22 mouse cellular contexts compared by ENCODE assay signal in genomic region chr3:28345961-28346360, GRCm38 (mm10).
A peak's percentile ranks its signal among the peaks of the same experiment; 100 is the strongest.
DNase-seq lines count a peak whose midpoint lies in the region; ATAC-seq and TF ChIP-seq lines count a peak whose summit lies in the region.
"Had no signal": no experiment of that assay in that cellular context is flagged by ENCODE, and none has a peak within 500 bp of the region (broad histone marks: within the 10 kb centered on the region; RNA-seq: fewer than 3 reads in every experiment).

No protein-coding gene starts in this region.

- H3K4me1 ChIP-seq in forebrain, embryonic 15.5 days: peaks cover 52% of the 10 kb centered on the region
- no peaks in the 10 kb centered on the region for H3K4me1 ChIP-seq in forebrain, embryonic 11.5 days (replicated peaks; ENCODE audit: control insufficient read depth, insufficient read depth, low read length)
- no peaks in the 10 kb centered on the region for H3K4me1 ChIP-seq in midbrain, postnatal 0 days (ENCODE audit: insufficient read depth, low read length)
- peaks cover 2% of the 10 kb centered on the region; the same call in 1 of the 2 replicates for H3K4me1 ChIP-seq in midbrain, embryonic 13.5 days (replicated peaks)
- H3K4me1 ChIP-seq in forebrain, postnatal 0 days (ENCODE audit: insufficient read depth): peaks cover 9% of the 10 kb centered on the region; the same call in 1 of the 2 replicates
- H3K4me1 ChIP-seq: embryonic facial prominence, embryonic 13.5 days; liver, embryonic 15.5 days had no signal

- peak overlapping the region; percentile 81 for H3K27ac ChIP-seq in forebrain, embryonic 15.5 days (replicated peaks)
- H3K27ac ChIP-seq in forebrain, embryonic 11.5 days (ENCODE audit: low read depth, low read length): no peak overlapping the region
- H3K27ac ChIP-seq in midbrain, postnatal 0 days (ENCODE audit: low read depth, low read length): no peak overlapping the region
- H3K27ac ChIP-seq in midbrain, embryonic 13.5 days: no peak overlapping the region; the same call in 1 of the 2 replicates
- H3K27ac ChIP-seq in forebrain, postnatal 0 days (ENCODE audit: low read depth, low read length): no peak overlapping the region
- H3K27ac ChIP-seq: embryonic facial prominence, embryonic 13.5 days; heart, adult 2 months; limb, embryonic 10.5 days; liver, embryonic 15.5 days; lung, embryonic 15.5 days; neural tube, embryonic 13.5 days had no signal

- ATAC-seq in forebrain, embryonic 15.5 days (replicated peaks): peak; percentile 38
- ATAC-seq in forebrain, embryonic 11.5 days (replicated peaks; ENCODE audit: low FRiP score): no peak
- ATAC-seq in midbrain, postnatal 0 days (ENCODE audit: low FRiP score): no peak
- ATAC-seq in midbrain, embryonic 13.5 days: no peak
- peak; percentile 37; the same call in 1 of the 2 replicates for ATAC-seq in forebrain, postnatal 0 days
- ATAC-seq: inflammation-experienced regulatory T-cells, adult 6 months had no signal

- H3K4me2 ChIP-seq in forebrain, embryonic 15.5 days (replicated peaks): no peak overlapping the region
- H3K4me2 ChIP-seq in forebrain, embryonic 11.5 days (ENCODE audit: low read depth, low read length, severe bottlenecking): no peak overlapping the region
- H3K4me2 ChIP-seq in midbrain, postnatal 0 days (ENCODE audit: low read depth, low read length, poor library complexity, severe bottlenecking): no peak overlapping the region
- H3K4me2 ChIP-seq in midbrain, embryonic 13.5 days (replicated peaks): no peak overlapping the region
- H3K4me2 ChIP-seq in forebrain, postnatal 0 days (ENCODE audit: low read depth): no peak overlapping the region
- H3K4me2 ChIP-seq: embryonic facial prominence, embryonic 13.5 days; liver, embryonic 15.5 days; lung, embryonic 15.5 days; neural tube, embryonic 13.5 days had no signal

- no peak overlapping the region for H3K4me3 ChIP-seq in forebrain, embryonic 15.5 days
- H3K4me3 ChIP-seq in forebrain, embryonic 11.5 days (ENCODE audit: low read depth, low read length): no peak overlapping the region
- H3K4me3 ChIP-seq in midbrain, postnatal 0 days (ENCODE audit: low read depth, low read length): no peak overlapping the region
- no peak overlapping the region for H3K4me3 ChIP-seq in midbrain, embryonic 13.5 days (replicated peaks)
- H3K4me3 ChIP-seq in forebrain, postnatal 0 days (ENCODE audit: low read depth, low read length): no peak overlapping the region
- H3K4me3 ChIP-seq: embryonic facial prominence, embryonic 13.5 days; heart, adult 2 months; limb, embryonic 10.5 days; liver, embryonic 15.5 days; lung, embryonic 15.5 days; megakaryocyte, embryonic 14.5 days; neural tube, embryonic 13.5 days had no signal

- TF ChIP-seq CTCF in midbrain, postnatal 0 days (IDR thresholded peaks at IDR 0.05): no peak
- no peak for TF ChIP-seq CTCF in forebrain, postnatal 0 days (IDR thresholded peaks at IDR 0.05; ENCODE audit: low read depth)

- 58% methylated on average over 1 of the region's 1 CpGs for WGBS in forebrain, embryonic 15.5 days
- WGBS in forebrain, embryonic 11.5 days: 85% methylated on average over 1 of the region's 1 CpGs
- WGBS in midbrain, postnatal 0 days: 68% methylated on average over 1 of the region's 1 CpGs
- 93% methylated on average over 1 of the region's 1 CpGs for WGBS in midbrain, embryonic 13.5 days
- WGBS in forebrain, postnatal 0 days: 59% methylated on average over 1 of the region's 1 CpGs

- no peaks in the 10 kb centered on the region for H3K36me3 ChIP-seq in forebrain, embryonic 15.5 days
- H3K36me3 ChIP-seq in forebrain, embryonic 11.5 days (ENCODE audit: control insufficient read depth, insufficient read depth, low read length): no peaks in the 10 kb centered on the region
- H3K36me3 ChIP-seq in midbrain, postnatal 0 days (ENCODE audit: insufficient read depth, low read length): no peaks in the 10 kb centered on the region
- no peaks in the 10 kb centered on the region for H3K36me3 ChIP-seq in midbrain, embryonic 13.5 days
- no peaks in the 10 kb centered on the region for H3K36me3 ChIP-seq in forebrain, postnatal 0 days (ENCODE audit: insufficient read depth)
- H3K36me3 ChIP-seq: embryonic facial prominence, embryonic 13.5 days; limb, embryonic 10.5 days; liver, embryonic 15.5 days; lung, embryonic 15.5 days; neural tube, embryonic 13.5 days had no signal

- no peaks in the 10 kb centered on the region for H3K27me3 ChIP-seq in forebrain, embryonic 15.5 days
- H3K27me3 ChIP-seq in forebrain, embryonic 11.5 days (ENCODE audit: control insufficient read depth, insufficient read depth, low read length): no peaks in the 10 kb centered on the region
- no peaks in the 10 kb centered on the region for H3K27me3 ChIP-seq in midbrain, postnatal 0 days (ENCODE audit: insufficient read depth, low read length)
- H3K27me3 ChIP-seq in midbrain, embryonic 13.5 days: no peaks in the 10 kb centered on the region
- H3K27me3 ChIP-seq in forebrain, postnatal 0 days (ENCODE audit: insufficient read depth, low read length): no peaks in the 10 kb centered on the region
- H3K27me3 ChIP-seq: embryonic facial prominence, embryonic 13.5 days; liver, embryonic 15.5 days; lung, embryonic 15.5 days; megakaryocyte, embryonic 14.5 days; neural tube, embryonic 13.5 days had no signal

- no peak for DNase-seq in forebrain, embryonic 11.5 days (ENCODE audit: low spot score)
- DNase-seq in midbrain, postnatal 0 days (ENCODE audit: low spot score): peak; percentile 41
- no peak for DNase-seq in forebrain, postnatal 0 days
- no peak for DNase-seq in T-cell, adult 2 months (ENCODE audit: low spot score)
- no peak for DNase-seq in heart, adult 18-20 months
- DNase-seq: adrenal gland, postnatal 10 days; gastrocnemius, postnatal 10 days; heart, adult 2 months; kidney, adult 8-10 months; kidney, postnatal 10 days; liver; lung, postnatal 36 days; midbrain, embryonic 14.5 days had no signal

- no peaks in the 10 kb centered on the region for H3K9me3 ChIP-seq in forebrain, embryonic 15.5 days
- H3K9me3 ChIP-seq in forebrain, embryonic 11.5 days (ENCODE audit: control insufficient read depth, low read length): no peaks in the 10 kb centered on the region
- H3K9me3 ChIP-seq in midbrain, postnatal 0 days (ENCODE audit: low read length): no peaks in the 10 kb centered on the region
- H3K9me3 ChIP-seq in midbrain, embryonic 13.5 days: no peaks in the 10 kb centered on the region
- H3K9me3 ChIP-seq in forebrain, postnatal 0 days (ENCODE audit: low read length): no peaks in the 10 kb centered on the region
- H3K9me3 ChIP-seq: embryonic facial prominence, embryonic 13.5 days; limb, embryonic 10.5 days; liver, embryonic 15.5 days; lung, embryonic 15.5 days; megakaryocyte, embryonic 14.5 days; neural tube, embryonic 13.5 days had no signal

- H3K9ac ChIP-seq in forebrain, embryonic 15.5 days (replicated peaks): no peak overlapping the region
- H3K9ac ChIP-seq in forebrain, embryonic 11.5 days (ENCODE audit: low read length): no peak overlapping the region
- H3K9ac ChIP-seq in midbrain, postnatal 0 days (replicated peaks; ENCODE audit: low read length, poor library complexity, severe bottlenecking): no peak overlapping the region
- H3K9ac ChIP-seq in midbrain, embryonic 13.5 days (replicated peaks): no peak overlapping the region
- no peak overlapping the region for H3K9ac ChIP-seq in forebrain, postnatal 0 days
- H3K9ac ChIP-seq: embryonic facial prominence, embryonic 13.5 days; liver, embryonic 15.5 days; lung, embryonic 15.5 days; neural tube, embryonic 13.5 days had no signal

Comparison
In these comparisons a context has a peak if more than half of its experiments do, and no peak if none do; other contexts are left out.
1. ATAC-seq: peak in forebrain, embryonic 15.5 days (single experiment) and forebrain, postnatal 0 days (single experiment); none in forebrain, embryonic 11.5 days (single experiment), midbrain, postnatal 0 days (single experiment) and midbrain, embryonic 13.5 days (single experiment).